Mouse (Mus musculus) liver, embryonic 12.5 days (tissue): ENCODE data around the gene St8sia6. TPM values are rescaled to one million over a fixed set of nuclear protein-coding genes. Genes with fewer than 3 reads are reported as not detected.
A peak's percentile ranks its signal among the peaks of the same experiment; 100 is the strongest.

Source experiments
- ATAC-seq: fragments of 200-750 bp; cut with Nextera tagmentation; 2 replicates; pipeline ENCODE4 v1.8.0; 2017; ENCODE audit warnings: moderate number of reproducible peaks, mild to moderate bottlenecking, moderate library complexity
- H3K27ac ChIP-seq: fragments of 300-500 bp; sonication (generic); 2 replicates; pipeline ENCODE4 v1.5.1; 2016; ENCODE audit warnings: mild to moderate bottlenecking
- H3K27me3 ChIP-seq: fragments of 300-500 bp; sonication (generic); replicated peaks from 2 replicates; pipeline ENCODE4 v1.6.1; 2016; ENCODE audit warnings: mild to moderate bottlenecking, moderate library complexity
- H3K36me3 ChIP-seq: fragments of 300-500 bp; sonication (generic); 2 replicates; pipeline ENCODE4 v1.6.1; 2016; ENCODE audit warnings: mild to moderate bottlenecking, moderate library complexity
- H3K4me1 ChIP-seq: fragments of 300-500 bp; sonication (generic); 2 replicates; pipeline ENCODE4 v1.6.1; 2016
- H3K4me2 ChIP-seq: fragments of 300-500 bp; sonication (generic); 2 replicates; pipeline ENCODE4 v1.6.1; 2016; ENCODE audit warnings: mild to moderate bottlenecking, moderate library complexity
- H3K4me3 ChIP-seq: fragments of 300-500 bp; sonication (generic); 2 replicates; pipeline ENCODE4 v1.5.1; 2016; ENCODE audit warnings: mild to moderate bottlenecking, moderate library complexity
- H3K9ac ChIP-seq: fragments of 300-500 bp; sonication (generic); 2 replicates; pipeline ENCODE4 v1.6.1; 2016; ENCODE audit warnings: mild to moderate bottlenecking, moderate library complexity
- H3K9me3 ChIP-seq: fragments of 300-500 bp; sonication (generic); replicated peaks from 2 replicates; pipeline ENCODE4 v1.6.1; 2016; ENCODE audit warnings: mild to moderate bottlenecking, moderate library complexity
- whole genome bisulfite sequencing: fragments of 180-500 bp; shearing (Covaris S2); methylation state at CpG from one replicate; pipeline ENCODE4 v1.1.7; 2016; ENCODE audit not compliant: insufficient replicate concordance; 5-methylcytosine and 5-hydroxymethylcytosine counted together
- polyA plus RNA-seq: library from polyadenylated mRNA; unstranded; fragments of >200 nt; fragmentation: Nextera tagmentation; extraction: Ambion mirVana; gene quantifications from 2 replicates; pipeline ENCODE4 v1.2.1, GENCODE M21; 2016

Gene St8sia6
- 0.02 and 0.10 TPM in 2 replicates for polyA plus RNA-seq

GRCm38 (mm10) chr2:13793969-13794363, at the start of gene St8sia6:
Gene St8sia6, minus strand, starts transcription at chr2:13794064.
- Histone ChIP-seq H3K36me3 (no peaks in the 10 kb centered on the region), H3K4me1 (no peaks in the 10 kb centered on the region), H3K9ac (peak within 1 kb of the TSS; percentile 17; the same call in 1 of the 2 replicates), H3K4me3 (peak within 1 kb of the TSS; percentile 54), H3K27ac (no peak within 1 kb of the TSS), H3K9me3 (no peaks in the 10 kb centered on the region), H3K4me2 (peak within 1 kb of the TSS; percentile 77), H3K27me3 (peaks cover 47% of the 10 kb centered on the region)
- ATAC-seq = no peak
- WGBS = 44% methylated on average over 8 of the region's 8 CpGs

DNA sequence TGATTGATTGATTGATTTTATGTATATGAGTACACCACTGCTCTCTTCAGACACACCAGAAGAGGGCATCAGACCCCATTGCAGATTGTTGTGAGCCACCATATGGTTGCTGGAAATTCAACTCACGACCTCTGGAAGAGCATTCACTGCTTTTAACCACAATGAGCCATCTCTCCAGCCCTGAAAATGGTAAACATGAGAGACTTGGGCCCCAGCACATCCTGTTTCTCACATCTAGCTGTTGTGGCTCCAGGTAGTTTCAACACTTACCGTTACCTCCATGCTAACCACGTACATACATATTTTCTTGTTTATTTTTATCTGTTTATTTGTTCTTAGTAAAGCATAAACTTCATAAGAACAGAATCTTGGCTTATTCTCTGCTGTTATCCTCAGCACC, 42.4 kb upstream of the St8sia6 start:
- H3K36me3 ChIP-seq = no peaks in the 10 kb centered on the region
- H3K4me2 ChIP-seq = no peak overlapping the region
- no peaks in the 10 kb centered on the region for H3K9me3 ChIP-seq
- no peak overlapping the region for H3K4me3 ChIP-seq
- H3K4me1 ChIP-seq = no peaks in the 10 kb centered on the region
- H3K27me3 ChIP-seq = no peaks in the 10 kb centered on the region
- H3K9ac ChIP-seq = no peak overlapping the region
- 48% methylated on average over 3 of the region's 3 CpGs for WGBS
- H3K27ac ChIP-seq = no peak overlapping the region
- no peak for ATAC-seq

DNA sequence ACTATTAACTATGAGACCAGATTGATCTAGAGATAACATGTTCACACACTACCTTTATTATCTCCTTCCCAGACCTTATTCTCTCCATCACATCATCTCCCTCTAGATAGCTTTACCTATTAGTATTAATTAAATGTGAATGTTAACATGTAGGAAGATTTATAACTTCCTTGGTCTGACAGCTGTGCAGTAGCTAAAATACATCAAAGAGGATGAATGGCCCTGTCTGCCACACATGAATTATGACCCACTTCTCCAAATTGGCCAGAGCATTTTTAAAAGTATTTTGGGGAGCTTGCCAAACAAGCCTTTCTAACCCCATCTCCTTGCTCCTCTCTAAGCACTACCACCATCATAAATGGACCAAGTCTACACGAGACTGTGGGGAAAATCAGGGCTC, 41.1 kb upstream of the St8sia6 start:
- no peaks in the 10 kb centered on the region for H3K36me3 ChIP-seq
- ATAC-seq = no peak
- H3K9me3 ChIP-seq = no peaks in the 10 kb centered on the region
- H3K4me1 ChIP-seq = no peaks in the 10 kb centered on the region
- 47% methylated on average over 1 of the region's 1 CpGs for WGBS
- no peak overlapping the region for H3K27ac ChIP-seq
- H3K9ac ChIP-seq = no peak overlapping the region
- no peak overlapping the region for H3K4me2 ChIP-seq
- H3K27me3 ChIP-seq = no peaks in the 10 kb centered on the region
- no peak overlapping the region for H3K4me3 ChIP-seq

GRCm38 (mm10) chr2:13816645-13817044, 22.8 kb upstream of the St8sia6 start:
- Histone ChIP-seq H3K4me3 (no peak overlapping the region), H3K9me3 (no peaks in the 10 kb centered on the region), H3K4me1 (no peaks in the 10 kb centered on the region), H3K27ac (no peak overlapping the region), H3K27me3 (no peaks in the 10 kb centered on the region), H3K9ac (no peak overlapping the region), H3K4me2 (no peak overlapping the region), H3K36me3 (no peaks in the 10 kb centered on the region)
- WGBS = 59% methylated on average over 2 of the region's 2 CpGs
- ATAC-seq = no peak

DNA sequence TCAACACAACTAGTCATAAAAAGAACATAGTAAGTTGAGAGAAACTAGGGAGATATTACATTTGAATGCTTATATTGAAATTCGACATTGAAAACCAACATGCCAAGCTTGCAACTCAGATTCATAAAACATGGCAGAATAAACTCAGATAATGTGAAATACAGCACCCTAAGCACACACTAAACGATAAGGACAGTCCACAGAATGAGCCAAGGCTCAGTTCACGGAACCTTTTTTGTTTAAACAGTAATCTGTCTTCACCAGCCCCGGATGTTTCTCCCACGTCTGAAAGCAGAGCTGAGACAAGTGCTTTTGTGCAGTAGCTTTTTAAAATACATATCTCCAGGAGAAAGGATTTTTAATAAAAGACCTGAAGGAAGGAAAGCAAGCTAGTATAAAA, 14.7 kb upstream of the St8sia6 start:
- ATAC-seq = no peak

DNA sequence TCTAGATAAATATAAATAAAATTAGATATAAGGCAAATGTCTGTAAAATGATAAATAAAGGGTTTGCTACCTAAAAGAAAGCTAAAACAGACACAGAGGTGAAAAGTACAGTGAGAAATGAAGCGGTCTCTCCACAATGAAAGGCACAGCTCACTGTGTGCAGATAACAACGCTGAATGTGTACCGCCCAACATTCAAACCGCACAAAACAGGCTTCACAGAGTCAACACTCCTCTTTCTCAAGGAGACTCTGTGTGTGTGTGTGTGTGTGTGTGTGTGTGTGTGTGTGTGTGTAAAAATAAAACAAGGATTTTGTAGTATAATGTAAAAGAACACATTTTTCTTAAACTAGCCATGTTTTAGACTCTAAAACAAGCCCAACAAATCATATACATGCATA, 14.1 kb upstream of the St8sia6 start:
- 47% methylated on average over 4 of the region's 4 CpGs for WGBS
- no peaks in the 10 kb centered on the region for H3K4me1 ChIP-seq

More for the DNA sequence above, 14.7 kb upstream of the St8sia6 start:
- H3K4me2 ChIP-seq = no peak overlapping the region
- WGBS = 50% methylated on average over 5 of the region's 5 CpGs
- no peak overlapping the region for H3K27ac ChIP-seq
- H3K4me1 ChIP-seq = no peaks in the 10 kb centered on the region
- no peaks in the 10 kb centered on the region for H3K36me3 ChIP-seq
- no peaks in the 10 kb centered on the region for H3K27me3 ChIP-seq
- no peak overlapping the region for H3K9ac ChIP-seq
- H3K4me3 ChIP-seq = no peak overlapping the region
- H3K9me3 ChIP-seq = 0 out of 2 replicates have a peak, but pooled peaks cover 4% of the 10 kb centered on the region

GRCm38 (mm10) chr2:13806120-13806519, 12.3 kb upstream of the St8sia6 start:
- Histone ChIP-seq H3K4me3 (no peak overlapping the region), H3K27ac (no peak overlapping the region), H3K4me1 (no peaks in the 10 kb centered on the region), H3K27me3 (no peaks in the 10 kb centered on the region), H3K4me2 (no peak overlapping the region), H3K36me3 (no peaks in the 10 kb centered on the region), H3K9ac (no peak overlapping the region), H3K9me3 (0 out of 2 replicates have a peak, but pooled peaks cover 4% of the 10 kb centered on the region)
- 73% methylated on average over 3 of the region's 3 CpGs for WGBS
- no peak for ATAC-seq

More for the DNA sequence above, 14.1 kb upstream of the St8sia6 start:
- no peak overlapping the region for H3K9ac ChIP-seq
- H3K27me3 ChIP-seq = no peaks in the 10 kb centered on the region
- ATAC-seq = no peak
- H3K9me3 ChIP-seq = 0 out of 2 replicates have a peak, but pooled peaks cover 4% of the 10 kb centered on the region
- H3K36me3 ChIP-seq = no peaks in the 10 kb centered on the region
- no peak overlapping the region for H3K4me3 ChIP-seq
- H3K4me2 ChIP-seq = no peak overlapping the region
- H3K27ac ChIP-seq = no peak overlapping the region

- Histone ChIP-seq H3K9ac (no peak overlapping the region), H3K4me1 (no peaks in the 10 kb centered on the region), H3K9me3 (no peaks in the 10 kb centered on the region), H3K27me3 (peaks cover 8% of the 10 kb centered on the region), H3K4me3 (no peak overlapping the region), H3K36me3 (no peaks in the 10 kb centered on the region), H3K27ac (no peak overlapping the region), H3K4me2 (no peak overlapping the region)
- WGBS = 57% methylated on average over 2 of the region's 2 CpGs
- no peak for ATAC-seq
These were observed 6.8 kb upstream of the St8sia6 start for GRCm38 (mm10) chr2:13800639-13801038.

DNA sequence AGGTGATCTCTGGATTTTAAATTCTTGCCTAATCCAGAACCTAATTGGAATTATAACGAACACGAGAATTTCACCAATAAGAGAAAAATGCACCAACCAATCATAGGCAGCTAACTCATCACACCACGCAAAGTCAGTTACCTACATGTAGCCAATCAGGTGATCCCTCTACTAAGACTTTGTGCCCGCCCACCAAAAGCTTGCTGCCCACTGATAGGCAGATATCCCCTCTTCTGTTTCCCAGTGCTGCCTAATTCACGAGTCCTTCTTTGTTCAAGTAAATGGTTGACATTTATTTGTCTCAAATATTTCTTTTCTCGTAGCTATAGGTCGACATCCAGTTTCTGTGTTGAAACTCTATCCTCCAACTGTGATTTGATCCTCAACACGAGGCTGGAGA, 582 bp upstream of the St8sia6 start:
- Histone ChIP-seq H3K36me3 (no peaks in the 10 kb centered on the region), H3K27ac (no peak overlapping the region), H3K4me2 (no peak overlapping the region), H3K9me3 (no peaks in the 10 kb centered on the region), H3K4me1 (no peaks in the 10 kb centered on the region), H3K27me3 (peaks cover 47% of the 10 kb centered on the region), H3K9ac (no peak overlapping the region), H3K4me3 (no peak overlapping the region)
- no peak for ATAC-seq
- WGBS = 63% methylated on average over 8 of the region's 8 CpGs

- Histone ChIP-seq H3K9ac (peak overlapping the region; percentile 17; the same call in 1 of the 2 replicates), H3K36me3 (no peaks in the 10 kb centered on the region), H3K4me1 (no peaks in the 10 kb centered on the region), H3K4me3 (peak overlapping the region; percentile 54), H3K27me3 (peaks cover 47% of the 10 kb centered on the region), H3K9me3 (no peaks in the 10 kb centered on the region), H3K27ac (no peak overlapping the region), H3K4me2 (peak overlapping the region; percentile 77)
- 2% methylated on average over 72 of the region's 89 CpGs for WGBS
- ATAC-seq = 0 out of 2 replicates have a peak, but pooled peaks have one; percentile 10
These were observed 553 bp downstream of the St8sia6 start for GRCm38 (mm10) chr2:13793054-13793968.

GRCm38 (mm10) chr2:13792256-13793005, 1.4 kb downstream of the St8sia6 start:
- Histone ChIP-seq H3K4me1 (no peaks in the 10 kb centered on the region), H3K36me3 (no peaks in the 10 kb centered on the region), H3K9ac (no peak overlapping the region), H3K9me3 (no peaks in the 10 kb centered on the region), H3K4me3 (no peak overlapping the region), H3K4me2 (peak overlapping the region; percentile 77), H3K27me3 (peaks cover 47% of the 10 kb centered on the region), H3K27ac (no peak overlapping the region)
- ATAC-seq = no peak
- WGBS = 32% methylated on average over 13 of the region's 13 CpGs

DNA sequence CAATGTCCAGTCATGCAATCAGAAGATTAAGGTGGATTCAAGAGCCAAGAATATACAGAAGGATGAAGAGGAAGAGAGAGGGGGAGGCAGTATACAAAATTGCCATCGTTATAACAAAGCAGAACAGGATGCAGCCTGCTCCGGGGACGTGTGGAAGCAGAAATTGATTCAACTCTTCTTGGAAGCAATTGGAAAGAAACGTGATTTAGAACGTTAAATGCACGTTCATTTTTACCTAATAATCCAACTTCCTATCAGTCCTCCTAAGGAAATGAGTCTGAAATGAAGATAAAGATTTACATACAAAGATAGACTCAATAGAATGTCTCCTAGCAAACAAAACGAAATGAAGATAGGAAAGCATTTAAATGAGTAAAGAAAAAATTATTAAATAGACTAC, 2.3 kb downstream of the St8sia6 start:
- Histone ChIP-seq H3K4me3 (no peak overlapping the region), H3K9me3 (no peaks in the 10 kb centered on the region), H3K27ac (no peak overlapping the region), H3K9ac (no peak overlapping the region), H3K36me3 (no peaks in the 10 kb centered on the region), H3K4me1 (no peaks in the 10 kb centered on the region), H3K4me2 (no peak overlapping the region), H3K27me3 (peaks cover 41% of the 10 kb centered on the region)
- no peak for ATAC-seq
- 48% methylated on average over 7 of the region's 7 CpGs for WGBS
